Mouse (Mus musculus) kidney, postnatal 25 days (tissue): Measurements from ENCODE around the gene Cdhr5.

Experiments
- DNase-seq, 2 experiments: peaks; one replicate each; pipeline ENCODE4 v3.0.0; 2021; ENCODE audit warnings: mixed read lengths in 2 of 2

Cdhr5 gene

DNA sequence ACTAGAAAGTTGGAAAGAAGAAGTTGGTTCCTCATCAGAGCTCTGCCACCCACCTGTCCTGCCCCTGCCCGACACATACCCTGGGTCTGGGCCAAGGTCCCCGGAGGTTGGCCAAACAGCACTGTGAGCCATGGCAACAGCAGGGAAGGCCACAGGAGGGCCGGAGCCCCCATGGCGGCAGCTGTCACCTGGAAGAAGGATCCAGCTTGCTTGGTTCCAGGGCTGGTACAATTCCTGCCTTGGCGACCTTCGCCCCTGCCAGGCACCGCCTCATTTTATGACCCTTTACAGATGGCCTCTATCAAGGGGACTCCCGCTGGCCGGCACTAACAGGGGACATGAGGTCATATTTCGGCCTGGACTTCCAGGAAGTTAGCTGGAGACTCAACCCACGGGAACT is at the start of gene Cdhr5:
Gene Cdhr5, minus strand, starts transcription at position 241 of the 400 bp plus-strand sequence.
- DNase-seq: peak; percentile 83 to 92

DNA sequence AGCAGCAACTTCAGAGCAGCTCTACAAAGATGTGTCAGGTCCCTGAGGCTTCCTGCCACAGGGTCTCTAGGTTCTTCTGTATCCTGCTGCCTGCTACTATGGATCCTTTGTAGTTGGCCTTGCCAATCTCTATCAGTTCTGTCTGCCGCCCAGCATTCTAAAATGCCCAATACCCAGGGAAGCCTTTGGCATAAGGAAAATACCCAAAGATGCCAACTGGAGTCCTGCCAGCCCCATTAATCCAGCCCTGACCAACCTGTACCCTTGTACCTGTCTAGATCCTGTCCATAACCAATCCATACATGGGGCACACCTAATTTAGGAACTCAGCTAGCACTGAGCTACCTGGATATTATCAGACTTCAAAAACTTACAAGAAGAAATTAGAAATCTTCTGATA is 48.1 kb upstream of the Cdhr5 start:
- DNase-seq: peak in 1 of 2 experiments; percentile 60

DNA sequence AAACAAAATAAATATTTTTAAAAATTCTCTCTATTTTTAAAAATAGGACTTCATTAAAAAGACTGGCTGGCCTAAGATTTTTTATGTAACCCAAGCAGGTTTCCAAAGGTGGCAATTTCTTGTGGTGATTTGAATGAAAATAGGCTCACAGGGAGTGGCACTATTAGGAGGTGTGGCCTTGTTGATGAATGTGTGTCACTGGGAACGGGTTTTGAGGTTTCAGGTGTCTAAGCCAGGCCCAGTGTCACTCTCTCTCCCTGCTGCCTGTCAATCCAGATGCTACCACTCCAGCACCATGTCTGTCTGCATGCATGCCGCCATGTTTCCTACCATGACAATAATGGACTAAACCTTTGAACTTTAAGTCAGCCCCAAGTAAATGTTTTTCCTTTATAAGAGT is 42.9 kb upstream of the Cdhr5 start:
- no peak for DNase-seq

DNA sequence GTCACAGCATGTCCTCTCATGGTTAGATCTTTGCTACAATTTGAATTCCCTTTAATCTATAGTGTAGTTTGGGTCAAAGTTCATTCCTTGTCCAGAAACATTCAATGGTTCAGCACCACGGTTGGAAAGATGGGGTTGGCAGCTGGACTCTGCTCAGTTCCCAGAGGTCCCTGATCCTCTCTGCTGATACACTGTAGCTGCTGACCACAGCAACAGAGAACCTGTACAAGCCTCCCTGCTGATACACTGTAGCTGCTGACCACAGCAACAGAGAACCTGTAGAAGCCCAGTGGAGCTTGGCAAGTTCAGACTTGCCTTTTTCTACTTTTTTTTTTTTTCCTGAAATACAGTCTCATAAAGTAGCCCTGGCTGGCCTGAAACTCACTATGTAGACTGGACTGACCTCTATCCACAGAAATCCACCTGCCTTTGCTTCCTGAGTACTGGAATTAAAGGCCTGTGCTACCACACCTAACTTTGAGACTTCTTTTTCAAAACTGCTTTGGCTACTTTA is 41.1 kb upstream of the Cdhr5 start:
- DNase-seq: peak in 1 of 2 experiments; percentile 73

DNA sequence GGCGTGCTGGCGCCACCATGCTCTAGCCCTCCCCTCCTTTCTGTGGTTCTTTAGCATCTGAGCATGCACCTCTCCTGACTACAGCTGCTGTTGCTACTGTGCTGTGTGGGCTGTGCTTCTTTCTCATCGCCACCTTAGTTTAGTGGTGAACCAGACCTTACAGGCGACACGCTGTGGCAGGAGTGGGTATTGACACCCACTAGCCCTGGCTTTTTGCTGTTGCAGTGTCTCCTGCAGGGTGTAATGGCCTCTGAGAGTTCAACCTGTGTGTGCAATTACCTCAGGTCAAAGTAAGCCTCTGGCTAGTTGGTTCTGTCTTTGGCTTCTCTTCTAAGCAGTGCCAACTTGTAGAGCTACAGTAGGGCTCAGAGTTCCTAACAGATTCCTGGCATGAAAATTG is 39.4 kb upstream of the Cdhr5 start:
- peak; percentile 80 to 86 for DNase-seq

DNA sequence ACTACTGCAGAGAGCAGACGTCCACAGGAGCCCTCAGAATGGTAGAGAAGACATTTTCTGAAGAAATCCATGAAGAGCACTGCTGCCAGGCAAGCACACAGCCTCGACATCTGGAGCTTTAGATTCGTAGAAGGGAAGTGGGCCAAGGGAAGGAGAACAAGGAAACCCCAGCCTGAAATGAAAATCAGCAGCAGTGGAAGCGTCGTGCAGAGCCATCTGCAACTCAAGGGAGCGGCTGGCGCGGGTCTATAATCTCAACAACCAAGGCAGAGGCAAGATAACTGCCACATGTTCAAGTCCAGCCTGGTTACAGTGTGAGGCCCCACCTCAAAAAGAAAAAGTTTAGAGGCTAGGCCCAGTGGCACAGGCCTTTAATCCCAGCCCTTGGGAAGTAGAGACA is 38.5 kb upstream of the Cdhr5 start:
- no peak for DNase-seq

DNA sequence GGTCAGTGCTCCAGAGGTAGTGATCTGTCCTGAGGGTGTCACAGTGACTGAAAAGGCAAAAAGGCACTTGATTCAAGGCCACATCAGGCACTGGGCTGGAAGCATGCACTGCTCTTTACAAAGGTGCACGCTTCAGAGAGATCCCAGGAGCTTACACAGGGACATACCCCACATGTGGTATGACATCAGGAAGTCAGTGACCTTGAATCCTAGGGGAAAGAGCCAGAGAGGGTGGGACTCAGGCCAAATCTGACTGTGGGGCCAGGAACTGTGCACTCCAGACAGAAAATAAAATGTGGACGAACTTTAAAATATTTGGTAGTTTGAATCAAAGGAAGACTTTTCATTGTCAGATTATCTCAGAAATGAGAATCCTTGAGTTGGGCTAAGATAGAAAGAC is 37.8 kb upstream of the Cdhr5 start:
- DNase-seq: no peak

DNA sequence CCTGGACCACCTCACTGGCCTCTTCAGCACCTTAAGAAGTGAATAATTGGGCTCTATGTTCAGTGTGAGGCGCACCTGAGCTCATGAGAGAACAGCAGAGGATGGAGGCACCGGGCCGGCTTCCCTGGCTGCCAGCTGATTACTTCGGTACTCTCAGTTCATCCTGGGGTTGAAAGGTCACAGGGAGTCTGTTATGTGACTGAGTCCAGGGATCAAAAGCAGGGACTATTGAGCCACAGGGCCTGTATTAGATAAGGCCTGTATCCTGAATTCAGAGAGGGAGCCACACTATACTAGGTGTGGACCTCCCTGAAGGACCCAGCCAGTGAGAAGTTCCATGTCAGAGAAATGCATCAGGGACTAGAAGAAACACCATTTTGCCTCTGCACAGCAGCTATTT is 28.0 kb upstream of the Cdhr5 start:
- no peak for DNase-seq

DNA sequence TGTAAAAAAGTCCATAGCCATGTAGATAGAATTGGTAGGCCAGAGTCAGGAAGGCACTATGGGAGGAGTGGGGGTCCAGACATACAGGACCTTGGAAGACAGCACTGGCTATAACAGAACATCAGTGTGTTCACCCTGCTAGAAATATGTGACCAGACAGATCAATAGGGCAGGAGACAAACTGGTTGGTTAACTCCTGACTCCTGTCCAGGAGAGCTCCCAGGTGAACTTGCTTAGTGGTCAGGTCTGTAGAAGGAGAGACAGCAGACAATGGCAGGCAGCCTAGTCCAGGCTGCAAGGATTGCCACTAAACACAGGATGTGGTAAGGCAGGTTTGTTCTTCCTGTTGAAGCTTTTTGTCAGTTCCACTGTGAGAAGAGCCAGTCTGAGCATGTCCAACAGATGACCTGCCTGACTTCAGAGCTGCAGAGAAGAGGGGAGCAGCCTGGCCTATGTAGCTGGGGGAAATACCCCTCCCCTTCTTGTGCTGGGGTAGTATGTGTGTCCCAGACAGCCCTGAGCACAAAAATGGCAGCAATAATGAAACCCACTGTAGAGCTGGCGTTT is 26.2 kb upstream of the Cdhr5 start:
- DNase-seq: no peak

DNA sequence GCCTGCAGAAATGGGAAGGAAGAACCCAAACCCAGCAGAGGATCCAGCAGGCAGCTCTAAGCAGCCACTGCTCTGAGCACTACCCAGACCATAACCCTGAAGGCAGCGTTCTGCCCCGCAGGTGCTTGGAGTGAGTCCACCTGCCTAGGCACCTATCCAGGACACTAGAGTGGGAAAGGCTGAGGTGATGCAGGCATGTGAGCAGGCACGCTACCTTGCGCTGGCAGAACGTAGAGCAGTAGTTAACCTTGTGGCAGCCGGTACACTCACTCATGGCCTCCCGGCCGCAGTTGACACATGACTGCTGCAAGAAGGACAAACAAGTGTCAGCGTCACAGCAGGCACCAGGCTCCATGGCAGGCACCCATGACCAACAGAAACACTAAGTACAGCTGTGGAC is 24.8 kb upstream of the Cdhr5 start:
- DNase-seq: no peak

DNA sequence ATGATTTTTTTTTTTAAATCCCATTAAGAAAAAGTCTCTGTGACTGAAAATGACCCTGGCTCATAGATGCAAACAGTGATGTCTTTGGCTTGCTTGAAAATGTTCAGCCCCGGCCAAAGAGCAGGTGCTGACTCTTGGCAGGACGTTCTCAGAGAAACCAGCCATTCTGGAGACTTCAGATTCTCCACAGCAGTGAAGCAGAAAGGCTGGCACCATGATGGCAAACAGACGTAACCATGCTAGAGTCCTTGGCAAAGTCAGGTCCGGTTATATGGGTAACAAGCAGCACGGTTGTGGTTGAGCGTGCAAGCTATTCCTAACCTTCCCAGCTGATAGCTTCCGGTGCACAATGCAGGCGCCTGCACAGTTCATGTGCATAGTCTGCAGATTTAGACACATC is 22.6 kb upstream of the Cdhr5 start:
- no peak for DNase-seq

DNA sequence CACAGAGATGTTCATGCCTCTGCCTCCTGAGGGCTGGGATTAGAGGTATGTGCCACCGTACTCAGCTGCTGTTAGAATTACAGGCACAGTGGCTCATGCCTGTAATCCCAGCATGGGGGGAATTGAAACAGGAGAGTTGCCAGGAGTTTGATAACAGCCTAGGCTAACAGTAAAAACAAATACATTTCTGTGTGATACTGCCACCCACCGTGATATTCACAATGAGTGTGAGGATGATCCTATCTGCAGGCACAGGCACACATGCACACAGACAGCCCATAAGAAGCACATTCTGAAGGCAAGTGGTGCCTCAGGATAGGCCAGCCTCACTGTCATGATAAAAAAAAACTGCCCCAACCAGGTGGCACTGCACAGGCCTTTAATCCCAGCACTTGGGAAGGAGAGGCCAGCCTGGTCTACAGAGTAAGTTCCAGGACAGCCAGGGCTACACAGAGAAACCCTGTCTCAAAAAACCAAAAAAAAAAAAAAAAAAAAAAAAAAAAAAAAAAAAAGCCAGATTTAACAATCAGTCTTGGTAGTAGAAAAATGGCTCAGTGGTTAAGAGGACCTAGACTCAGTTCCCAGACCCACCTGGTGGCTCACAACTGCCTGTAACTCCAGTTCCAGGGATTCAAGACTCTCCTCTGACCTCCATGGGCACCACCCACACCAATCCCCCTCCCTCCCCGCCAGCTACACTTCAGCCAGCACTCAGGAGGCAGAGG is 21.5 kb upstream of the Cdhr5 start:
- no peak for DNase-seq

DNA sequence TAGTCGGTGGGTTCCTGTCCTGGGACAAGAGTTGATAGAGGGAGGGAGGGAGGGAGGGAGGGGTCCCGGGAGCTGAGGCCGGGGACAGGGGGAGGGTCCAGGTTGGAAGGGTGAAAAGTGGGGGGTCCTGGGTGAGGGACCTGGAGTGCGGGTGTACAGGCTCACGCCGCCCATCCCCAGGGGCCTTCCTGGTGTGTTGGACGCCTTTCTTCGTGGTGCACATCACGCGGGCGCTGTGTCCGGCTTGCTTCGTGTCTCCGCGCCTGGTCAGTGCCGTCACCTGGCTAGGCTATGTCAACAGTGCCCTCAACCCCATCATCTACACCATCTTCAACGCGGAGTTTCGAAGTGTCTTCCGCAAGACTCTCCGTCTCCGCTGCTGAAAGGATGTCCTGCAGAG is 17.9 kb upstream of the Cdhr5 start:
- no peak for DNase-seq

DNA sequence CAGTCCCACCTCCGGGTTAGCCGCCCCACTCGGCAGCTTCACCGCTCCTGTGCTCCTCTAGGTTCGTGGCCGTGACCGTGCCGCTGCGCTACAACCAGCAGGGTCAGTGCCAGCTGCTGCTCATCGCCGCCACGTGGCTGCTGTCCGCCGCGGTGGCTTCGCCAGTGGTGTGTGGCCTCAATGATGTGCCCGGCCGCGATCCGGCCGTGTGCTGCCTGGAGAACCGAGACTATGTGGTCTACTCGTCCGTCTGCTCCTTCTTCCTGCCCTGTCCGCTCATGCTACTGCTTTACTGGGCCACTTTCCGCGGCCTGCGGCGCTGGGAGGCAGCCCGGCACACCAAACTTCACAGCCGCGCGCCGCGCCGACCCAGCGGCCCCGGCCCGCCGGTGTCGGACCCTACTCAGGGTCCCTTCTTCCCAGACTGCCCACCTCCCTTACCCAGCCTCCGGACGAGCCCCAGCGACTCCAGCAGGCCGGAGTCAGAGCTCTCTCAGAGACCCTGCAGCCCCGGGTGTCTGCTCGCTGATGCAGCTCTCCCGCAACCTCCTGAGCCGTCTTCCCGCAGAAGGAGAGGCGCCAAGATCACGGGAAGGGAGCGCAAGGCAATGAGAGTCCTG is 17.4 kb upstream of the Cdhr5 start:
- peak; percentile 38 to 65 for DNase-seq

DNA sequence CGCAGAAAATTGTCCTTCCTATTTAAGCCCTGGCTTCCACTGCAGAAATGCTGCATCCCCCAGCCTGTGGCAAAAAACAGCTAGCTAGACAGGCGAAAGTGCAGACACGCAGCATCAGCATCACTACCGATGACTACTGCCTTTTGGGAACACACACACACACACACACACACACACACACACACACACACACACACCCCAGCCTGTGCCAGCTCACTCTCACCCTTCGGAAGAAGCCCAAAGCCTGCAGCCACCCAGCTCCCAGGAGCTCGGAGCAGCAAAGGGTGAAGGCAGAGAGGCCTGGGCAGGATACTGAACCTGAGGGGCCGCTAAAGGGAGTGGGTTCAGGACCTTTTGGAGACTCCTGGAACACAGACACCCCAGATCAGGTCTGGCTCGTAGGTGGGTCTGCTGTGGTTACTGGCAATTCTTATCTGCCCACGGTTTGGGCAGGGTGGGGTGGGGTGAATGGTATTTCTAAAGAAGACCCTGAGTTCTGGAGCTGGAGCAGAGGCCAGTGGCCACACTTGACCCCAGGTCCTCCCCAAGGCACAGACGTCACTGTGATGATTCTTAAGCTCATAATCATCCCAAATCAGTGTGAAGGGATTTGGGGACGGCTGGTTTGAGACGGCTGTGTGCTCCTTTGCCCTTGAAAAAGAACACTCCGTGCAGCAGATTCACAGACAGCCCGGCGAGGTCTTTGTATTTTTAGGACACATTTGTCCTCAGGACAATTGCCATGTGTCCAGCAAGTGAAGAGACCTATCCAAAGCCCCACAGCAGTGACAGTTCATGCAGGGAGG is 16.2 kb upstream of the Cdhr5 start:
- no peak for DNase-seq

DNA sequence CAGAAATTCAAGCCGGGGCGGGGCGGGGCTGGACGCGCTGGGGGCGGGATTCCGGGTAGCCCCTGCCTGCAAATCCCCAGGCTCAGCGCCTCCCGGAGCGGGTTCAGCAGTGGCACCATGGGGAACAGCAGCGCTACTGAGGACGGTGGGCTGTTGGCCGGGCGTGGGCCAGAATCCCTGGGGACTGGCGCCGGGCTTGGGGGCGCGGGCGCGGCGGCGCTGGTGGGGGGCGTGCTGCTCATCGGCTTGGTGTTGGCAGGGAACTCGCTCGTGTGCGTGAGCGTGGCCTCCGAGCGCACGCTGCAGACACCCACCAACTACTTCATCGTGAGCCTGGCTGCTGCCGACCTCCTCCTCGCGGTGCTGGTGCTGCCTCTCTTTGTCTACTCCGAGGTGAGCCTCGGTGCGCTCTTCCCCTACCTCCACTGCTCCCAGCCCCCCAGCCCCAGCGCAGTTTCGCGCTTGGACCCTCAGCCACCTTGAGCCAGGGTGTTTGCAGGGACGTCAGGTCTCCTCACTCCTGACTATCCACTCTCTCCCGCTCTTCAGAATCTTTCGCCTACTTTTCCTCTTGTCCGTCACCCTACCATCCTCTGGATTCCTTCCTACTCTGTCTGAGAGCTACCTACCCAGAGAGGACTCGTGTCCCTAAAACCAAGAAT is 15.5 kb upstream of the Cdhr5 start, which contains the start of gene Drd4:
Gene Drd4, plus strand, starts transcription at position 86 of the 662 bp plus-strand sequence.
- no peak for DNase-seq

DNA sequence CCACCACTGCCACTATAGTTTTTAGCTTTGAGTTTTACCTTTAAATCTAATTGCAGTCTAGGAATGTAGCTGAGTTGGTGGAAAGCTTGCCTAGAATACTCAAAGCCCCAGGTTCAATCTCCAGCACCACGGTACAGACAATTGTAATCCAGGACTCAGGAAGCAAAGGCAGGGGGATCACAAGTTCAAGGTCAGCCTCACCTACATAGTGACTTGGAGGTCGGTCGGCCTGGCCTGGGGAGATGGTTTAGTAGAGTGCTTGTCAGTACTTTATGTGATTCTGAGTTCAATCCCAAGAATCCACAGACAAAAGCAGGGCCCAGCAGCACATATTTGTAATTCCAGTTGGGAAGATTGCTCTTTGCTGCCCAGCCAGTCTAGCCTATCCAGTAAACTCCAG is 11.5 kb upstream of the Cdhr5 start:
- DNase-seq: no peak

DNA sequence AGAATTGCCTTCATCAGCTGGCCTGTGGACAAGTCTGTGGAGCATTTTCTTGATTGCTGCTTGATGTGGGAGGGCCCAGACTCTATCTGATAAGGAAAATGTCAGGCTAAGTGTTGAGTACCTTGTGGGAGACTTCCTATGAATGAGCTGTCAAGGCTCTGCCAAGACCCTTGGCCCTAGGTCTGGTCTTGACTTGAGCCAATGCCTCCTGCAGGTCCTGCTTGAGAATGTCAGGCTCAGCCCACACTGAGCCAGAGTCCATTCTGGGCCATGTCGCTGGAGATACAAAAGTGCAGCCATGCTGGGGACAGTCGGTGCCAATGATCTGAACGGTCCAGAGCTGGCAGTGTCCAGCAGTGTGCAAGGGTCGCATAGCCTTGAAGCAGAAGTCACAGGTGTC is 6.2 kb upstream of the Cdhr5 start:
- DNase-seq: peak in 1 of 2 experiments; percentile 42

DNA sequence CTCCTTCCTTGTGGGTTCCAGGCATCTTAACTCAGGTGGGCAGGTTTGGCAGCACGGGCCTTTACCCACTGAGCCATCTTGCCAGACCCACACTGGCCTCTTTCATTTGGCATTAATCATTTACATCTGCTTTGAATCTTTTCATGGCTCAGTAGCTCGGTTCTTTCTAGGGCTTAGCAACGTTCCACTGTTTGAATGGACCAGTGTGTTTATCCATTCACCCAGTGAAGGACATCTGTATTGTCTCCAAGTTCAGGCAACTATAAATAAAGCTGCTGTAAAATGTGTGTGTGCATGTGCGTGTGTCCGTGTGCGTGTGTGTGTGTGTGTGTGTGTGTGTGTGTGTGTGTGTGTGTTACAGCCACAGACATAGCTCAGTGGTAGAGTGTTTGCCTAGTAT is 4.9 kb upstream of the Cdhr5 start:
- DNase-seq: no peak

DNA sequence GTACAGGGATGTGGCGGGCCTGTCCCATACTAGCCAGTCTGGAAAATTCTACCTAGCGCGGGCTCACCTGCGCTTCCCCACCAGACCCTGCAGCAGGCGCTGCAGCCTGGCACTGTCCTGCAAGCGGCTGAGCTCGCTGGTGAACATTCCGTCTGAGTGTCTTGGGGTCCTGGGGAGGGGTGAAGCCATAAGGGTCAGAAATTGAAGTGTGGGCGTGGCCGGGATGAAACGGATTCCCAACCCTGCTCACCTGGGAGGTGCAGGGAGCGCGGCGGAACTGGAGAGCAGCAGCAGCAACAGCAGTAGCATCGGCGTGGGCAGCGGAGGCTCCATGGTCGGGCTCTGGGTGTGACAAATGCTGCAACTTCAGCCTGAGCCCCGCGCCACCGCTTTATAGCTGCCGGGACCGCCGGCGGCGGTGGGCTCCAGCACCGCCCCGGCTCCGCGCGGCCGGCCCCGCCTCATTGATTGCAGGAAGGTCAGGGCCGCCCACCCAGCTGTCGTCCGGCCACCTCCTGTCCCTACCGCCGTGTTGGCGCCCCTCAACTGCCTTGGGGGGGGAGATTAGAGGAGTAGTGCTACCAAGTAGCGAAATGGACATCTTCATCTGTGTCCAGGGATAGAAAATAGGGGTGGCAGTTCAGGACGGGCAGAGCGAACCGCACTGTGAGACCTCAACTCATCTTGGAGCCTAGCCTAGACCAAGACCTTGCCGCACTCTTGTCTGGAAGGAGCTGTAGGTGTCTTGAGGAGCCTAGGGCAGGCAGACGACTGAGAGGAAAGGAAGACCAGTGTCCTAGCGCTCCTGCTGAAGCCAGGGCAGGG is 2.4 kb upstream of the Cdhr5 start, which contains the start of gene Sct:
Gene Sct, minus strand, starts transcription at position 368 of the 825 bp plus-strand sequence.
- peak; percentile 42 to 75 for DNase-seq
